Mouse (Mus musculus) midbrain, embryonic 11.5 days (tissue): Measurements from ENCODE around the gene Sdhaf4. TPM values are rescaled to one million over a fixed set of nuclear protein-coding genes. Genes with fewer than 3 reads are reported as not detected.
"Not testable (repeated sequence)": the region's sequence is repeated elsewhere in the genome, so short reads cannot be mapped to it uniquely, and the experiment has no call there.

Source experiments
- ATAC-seq: fragments of 200-750 bp; cut with Nextera tagmentation; 2 replicates; pipeline ENCODE4 v1.8.0; 2017; ENCODE audit warnings: moderate TSS enrichment, moderate library complexity; ENCODE audit not compliant: low FRiP score
- DNase-seq: peaks from one replicate; pipeline ENCODE4 v3.0.0; 2015; ENCODE audit warnings: low spot score; ENCODE audit errors: missing footprints
- H3K27ac ChIP-seq: fragments of 300-500 bp; sonication (generic); 2 replicates; pipeline ENCODE4 v1.5.1; 2014; ENCODE audit warnings: low read depth, low read length
- H3K27me3 ChIP-seq: fragments of 300-500 bp; sonication (generic); 2 replicates; pipeline ENCODE4 v1.6.1; 2014; ENCODE audit warnings: mild to moderate bottlenecking, low read length, moderate library complexity, mixed read lengths; ENCODE audit not compliant: control insufficient read depth, insufficient read depth
- H3K36me3 ChIP-seq: fragments of 300-500 bp; sonication (generic); 2 replicates; pipeline ENCODE4 v1.6.1; 2014; ENCODE audit warnings: mild to moderate bottlenecking, low read length, moderate library complexity, mixed read lengths; ENCODE audit not compliant: control insufficient read depth, insufficient read depth
- H3K4me1 ChIP-seq: fragments of 300-500 bp; sonication (generic); 2 replicates; pipeline ENCODE4 v1.6.1; 2014; ENCODE audit warnings: low read length; ENCODE audit not compliant: control insufficient read depth, insufficient read depth
- H3K4me2 ChIP-seq: fragments of 300-500 bp; sonication (generic); 2 replicates; pipeline ENCODE4 v1.6.1; 2014; ENCODE audit warnings: mild to moderate bottlenecking, moderate library complexity
- H3K4me3 ChIP-seq: fragments of 300-500 bp; sonication (generic); 2 replicates; pipeline ENCODE4 v1.5.1; 2014; ENCODE audit warnings: low read depth, low read length
- H3K9ac ChIP-seq: fragments of 300-500 bp; sonication (generic); 2 replicates; pipeline ENCODE4 v1.6.1; 2014; ENCODE audit warnings: low read length
- H3K9me3 ChIP-seq: fragments of 300-500 bp; sonication (generic); 2 replicates; pipeline ENCODE4 v1.6.1; 2016; ENCODE audit warnings: low read length; ENCODE audit not compliant: control insufficient read depth
- WGBS: fragments of 180-500 bp; shearing (Covaris S2); extraction: QIAGEN DNeasy Blood & Tissue Kit; methylation state at CpG from one replicate; pipeline ENCODE4 v1.1.7; 2014; 5-methylcytosine and 5-hydroxymethylcytosine counted together
- polyA plus RNA-seq: library from polyadenylated mRNA; unstranded; fragments of >200 nt; fragmentation: Nextera tagmentation; extraction: Ambion mirVana; gene quantifications from 2 replicates; pipeline ENCODE4 v1.2.1, GENCODE M21; 2014

Sdhaf4 gene
- polyA plus RNA-seq, 1 experiment from 2014 or later, result 95.5 TPM

DNA sequence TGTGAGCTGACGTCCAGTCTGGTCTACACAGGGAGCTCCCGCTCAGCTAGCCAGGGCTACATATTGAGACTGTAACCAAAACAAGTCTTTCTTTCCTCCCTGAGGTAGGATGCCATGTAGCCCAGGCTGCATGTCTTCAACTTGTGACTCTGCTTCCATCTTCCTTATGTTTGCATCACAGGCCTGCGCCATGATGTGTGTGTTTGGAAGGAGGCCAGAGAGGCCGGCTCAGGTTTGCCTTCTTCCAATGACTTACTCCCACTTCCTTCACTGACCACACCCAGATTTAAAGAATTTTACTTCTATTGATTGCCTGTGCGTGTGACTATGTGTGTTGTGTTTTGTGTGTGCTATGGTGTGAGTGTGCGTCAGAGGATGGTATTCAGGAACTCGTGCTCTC is 6.6 kb downstream of the Sdhaf4 start:
- Histone ChIP-seq H3K36me3 (peaks cover 11% of the 10 kb centered on the region; the same call in 1 of the 2 replicates), H3K9ac (no peak overlapping the region), H3K4me2 (no peak overlapping the region), H3K27me3 (no peaks in the 10 kb centered on the region), H3K27ac (no peak overlapping the region), H3K4me3 (no peak overlapping the region), H3K4me1 (no peaks in the 10 kb centered on the region), H3K9me3 (no peaks in the 10 kb centered on the region)
- WGBS, result 96% methylated on average over 7 of the region's 7 CpGs
- ATAC-seq, result no peak
- DNase-seq, result no peak

DNA sequence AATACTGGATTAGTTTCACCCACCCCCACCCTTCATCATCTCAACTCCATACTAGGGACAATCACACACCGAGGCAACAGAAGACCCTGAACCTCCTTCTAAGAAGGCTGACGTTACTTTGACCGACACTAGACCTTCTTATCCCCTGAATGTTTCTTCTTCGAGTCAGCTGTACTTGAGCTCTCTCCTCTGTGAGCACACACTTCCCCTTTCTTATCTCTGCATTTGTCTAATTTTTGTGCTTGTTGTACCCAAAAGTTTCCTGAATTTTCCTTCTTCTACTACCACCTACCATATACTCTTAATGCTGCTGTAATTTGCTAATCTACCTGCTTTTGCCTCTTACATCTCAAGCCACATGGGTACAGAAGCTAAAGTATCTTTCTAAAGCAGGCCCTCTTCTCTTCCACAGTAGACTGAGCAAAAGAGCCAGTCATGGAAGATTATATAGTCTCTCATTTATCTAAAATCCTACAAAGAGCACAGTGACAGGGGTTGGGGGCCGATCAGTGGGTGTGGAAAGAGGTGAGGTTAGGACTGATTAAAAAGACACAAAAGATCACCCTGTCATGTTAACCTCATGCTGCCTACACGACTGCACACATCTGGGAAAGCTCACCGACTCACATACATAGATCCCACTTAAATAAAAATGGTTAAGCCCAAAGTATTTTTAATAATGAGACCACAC is 7.2 kb downstream of the Sdhaf4 start:
- no peaks in the 10 kb centered on the region for H3K27me3 ChIP-seq
- WGBS, result 93% methylated on average over 7 of the region's 7 CpGs
- H3K9me3 ChIP-seq, result no peaks in the 10 kb centered on the region
- peaks cover 11% of the 10 kb centered on the region; the same call in 1 of the 2 replicates for H3K36me3 ChIP-seq
- no peak overlapping the region for H3K4me3 ChIP-seq
- no peak overlapping the region for H3K4me2 ChIP-seq
- no peak for DNase-seq
- H3K9ac ChIP-seq, result no peak overlapping the region
- H3K27ac ChIP-seq, result no peak overlapping the region
- no peaks in the 10 kb centered on the region for H3K4me1 ChIP-seq
- ATAC-seq, result no peak

DNA sequence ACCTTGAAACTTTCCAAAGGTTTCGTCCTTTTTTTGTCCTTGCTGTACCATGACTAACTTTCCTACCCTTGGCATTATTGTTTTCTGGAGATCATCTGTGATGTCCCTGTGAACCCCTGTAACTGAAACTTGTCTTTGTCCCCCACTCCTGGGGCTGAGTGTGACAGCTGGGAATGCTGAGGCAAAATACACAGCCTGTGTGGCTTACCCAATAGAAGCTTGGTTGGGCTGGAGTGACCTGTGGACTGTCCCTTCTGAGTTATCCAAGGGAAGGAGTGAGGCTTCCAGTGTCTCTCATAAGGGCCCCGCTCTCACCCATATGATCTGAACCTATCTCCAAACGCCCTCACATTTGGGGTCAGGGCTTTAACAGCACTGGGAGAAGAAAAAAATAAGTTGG is 8.0 kb downstream of the Sdhaf4 start:
- H3K4me2 ChIP-seq, result no peak overlapping the region
- no peaks in the 10 kb centered on the region for H3K27me3 ChIP-seq
- H3K4me3 ChIP-seq, result no peak overlapping the region
- no peaks in the 10 kb centered on the region for H3K9me3 ChIP-seq
- WGBS, result 84% methylated on average over 3 of the region's 3 CpGs
- H3K9ac ChIP-seq, result no peak overlapping the region
- H3K27ac ChIP-seq, result no peak overlapping the region
- H3K4me1 ChIP-seq, result no peaks in the 10 kb centered on the region
- H3K36me3 ChIP-seq, result peaks cover 9% of the 10 kb centered on the region; the same call in 1 of the 2 replicates
- ATAC-seq (no peak), DNase-seq (no peak)

DNA sequence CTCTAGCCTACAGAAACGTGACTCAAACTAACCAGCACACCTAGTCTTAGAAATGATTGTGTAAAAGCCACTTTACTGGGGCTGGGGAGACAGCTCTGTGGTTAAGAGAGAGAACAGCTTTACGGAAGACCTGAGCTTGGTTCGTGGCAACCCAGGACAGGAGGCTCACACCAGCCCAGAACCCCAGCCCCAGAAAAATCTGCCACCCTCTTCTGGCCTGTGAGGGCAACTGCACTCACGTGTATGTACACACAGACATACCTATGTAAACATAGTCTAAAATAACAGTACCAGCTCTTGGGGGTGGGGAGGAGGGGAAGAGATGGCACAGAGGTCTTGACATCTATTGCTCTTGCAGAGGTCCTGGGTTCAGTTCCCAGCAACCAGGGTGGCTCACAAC is 10.0 kb downstream of the Sdhaf4 start:
- H3K4me2 ChIP-seq, result no peak overlapping the region
- no peak overlapping the region for H3K4me3 ChIP-seq
- no peaks in the 10 kb centered on the region for H3K27me3 ChIP-seq
- H3K4me1 ChIP-seq, result no peaks in the 10 kb centered on the region
- H3K27ac ChIP-seq, result no peak overlapping the region
- H3K9ac ChIP-seq, result no peak overlapping the region
- ATAC-seq (no peak), DNase-seq (no peak)
- 86% methylated on average over 4 of the region's 4 CpGs for WGBS
- no peaks in the 10 kb centered on the region for H3K9me3 ChIP-seq
- H3K36me3 ChIP-seq, result 0 out of 2 replicates have a peak, but pooled peaks cover 8% of the 10 kb centered on the region

DNA sequence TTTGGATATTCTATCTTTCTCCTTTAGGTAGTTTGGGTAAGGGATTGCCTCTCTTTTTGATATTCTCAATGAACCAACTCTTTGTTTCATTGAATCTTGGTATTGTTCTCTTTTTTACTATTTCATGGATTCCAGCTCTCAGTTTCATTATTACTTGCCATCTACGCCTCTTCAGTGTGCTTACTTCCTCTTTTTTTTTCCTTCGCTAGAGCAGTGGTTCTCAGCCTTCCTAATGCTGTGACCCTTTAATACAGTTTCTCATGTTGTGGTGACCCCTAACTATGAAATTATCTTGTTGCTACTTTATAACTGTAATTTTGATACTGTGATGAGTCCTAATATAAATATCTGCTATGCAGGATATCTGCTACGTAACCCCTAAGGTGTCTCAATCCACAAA is 22.3 kb downstream of the Sdhaf4 start:
- no peak overlapping the region for H3K27ac ChIP-seq
- H3K27me3 ChIP-seq, result no peaks in the 10 kb centered on the region
- H3K4me3 ChIP-seq, result no peak overlapping the region
- H3K4me1 ChIP-seq, result no peaks in the 10 kb centered on the region
- no peak overlapping the region for H3K9ac ChIP-seq
- no peaks in the 10 kb centered on the region for H3K9me3 ChIP-seq
- DNase-seq (no peak), ATAC-seq (no peak)
- no peak overlapping the region for H3K4me2 ChIP-seq
- no peaks in the 10 kb centered on the region for H3K36me3 ChIP-seq
- 93% methylated on average over 3 of the region's 3 CpGs for WGBS

DNA sequence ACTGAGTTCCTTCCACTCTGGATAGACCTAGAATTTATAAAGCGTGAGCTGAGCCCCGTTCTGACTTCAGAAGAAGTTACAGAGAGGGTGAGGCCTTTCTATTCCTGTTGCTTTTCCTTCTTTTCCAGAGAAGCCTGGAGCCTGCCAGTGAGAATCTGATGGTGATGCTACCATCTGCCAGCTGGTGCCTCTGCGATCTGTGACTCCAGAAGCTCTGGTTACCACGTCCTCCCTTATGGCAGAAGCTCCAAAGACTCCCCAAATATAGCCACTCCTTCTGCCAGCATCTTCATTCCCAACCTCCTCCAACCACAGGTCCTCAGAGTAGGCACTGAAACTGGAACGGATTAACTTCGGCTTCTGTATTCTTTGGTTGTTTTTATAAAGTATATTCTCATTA is 27.2 kb downstream of the Sdhaf4 start:
- ATAC-seq, result no peak

DNA sequence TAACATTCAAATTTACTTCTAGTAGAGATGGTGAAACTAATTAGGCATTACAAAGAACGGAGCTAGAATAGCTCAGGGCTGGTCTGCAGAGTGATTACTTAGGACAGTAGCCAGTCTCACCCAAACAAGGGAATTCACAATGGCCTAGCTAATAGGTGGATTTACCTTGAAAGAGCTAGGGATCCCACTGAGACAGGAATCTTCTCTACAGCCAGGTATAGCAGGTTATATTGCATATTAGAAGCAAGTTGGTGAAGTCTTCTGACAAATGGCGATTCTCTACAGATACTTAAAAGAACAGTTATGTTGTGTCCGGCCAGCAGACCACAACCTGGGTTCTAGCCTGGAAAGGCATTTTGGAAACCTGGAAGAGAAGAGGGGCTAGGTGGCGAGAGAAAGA is 34.3 kb downstream of the Sdhaf4 start:
- not testable (repeated sequence) for H3K27me3 ChIP-seq, H3K4me3 ChIP-seq, H3K9me3 ChIP-seq, H3K36me3 ChIP-seq, H3K27ac ChIP-seq, H3K4me1 ChIP-seq, DNase-seq, H3K9ac ChIP-seq, ATAC-seq, H3K4me2 ChIP-seq
- 86% methylated on average over 3 of the region's 4 CpGs for WGBS

More for the DNA sequence above, 27.2 kb downstream of the Sdhaf4 start:
- H3K36me3 ChIP-seq, result no peaks in the 10 kb centered on the region
- H3K27me3 ChIP-seq, result no peaks in the 10 kb centered on the region
- no peaks in the 10 kb centered on the region for H3K4me1 ChIP-seq
- WGBS, result 84% methylated on average over 6 of the region's 6 CpGs
- no peak overlapping the region for H3K27ac ChIP-seq
- H3K4me2 ChIP-seq, result no peak overlapping the region
- H3K9ac ChIP-seq, result no peak overlapping the region
- H3K9me3 ChIP-seq, result no peaks in the 10 kb centered on the region
- H3K4me3 ChIP-seq, result no peak overlapping the region
- DNase-seq, result no peak

DNA sequence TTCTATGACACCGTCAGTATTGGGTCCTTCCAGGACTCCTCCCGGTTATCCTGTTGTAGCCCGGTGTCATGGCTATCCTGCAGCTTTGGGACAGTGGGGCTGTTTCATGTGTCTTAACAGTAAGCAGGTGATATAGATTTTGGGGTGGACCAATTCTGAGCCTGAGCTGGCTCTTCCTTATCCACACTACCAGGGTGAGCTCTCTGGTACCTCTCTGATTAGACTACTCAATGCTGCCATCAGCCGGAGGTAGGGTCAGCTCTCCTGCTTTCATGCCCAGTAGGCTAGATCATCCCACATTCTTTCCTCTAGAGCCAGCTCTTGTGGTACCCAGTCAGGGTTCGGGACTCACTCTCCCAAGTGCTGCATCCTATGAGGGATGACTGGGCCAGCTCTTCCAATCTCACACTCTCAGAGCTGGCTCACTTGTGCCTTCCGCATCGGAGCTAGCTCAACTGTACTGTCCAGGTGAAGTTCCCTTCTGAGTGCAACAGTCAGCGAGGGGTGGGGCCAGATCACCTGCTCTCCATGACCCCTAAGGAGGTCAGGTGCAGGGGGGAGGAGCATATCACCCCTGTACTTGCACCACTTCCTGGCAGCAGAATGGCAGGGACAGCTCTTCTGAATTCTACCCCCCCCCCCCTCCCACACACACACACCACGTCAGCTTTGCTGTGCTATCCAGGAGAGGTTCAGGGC is 37.3 kb downstream of the Sdhaf4 start:
- peaks cover 3% of the 10 kb centered on the region; the same call in 1 of the 2 replicates for H3K9me3 ChIP-seq
- no peaks in the 10 kb centered on the region for H3K4me1 ChIP-seq
- ATAC-seq (no peak), DNase-seq (no peak)
- no peak overlapping the region for H3K4me2 ChIP-seq
- H3K27me3 ChIP-seq, result no peaks in the 10 kb centered on the region
- H3K9ac ChIP-seq, result no peak overlapping the region
- 88% methylated on average over 8 of the region's 9 CpGs for WGBS
- no peak overlapping the region for H3K27ac ChIP-seq
- no peak overlapping the region for H3K4me3 ChIP-seq
- H3K36me3 ChIP-seq, result no peaks in the 10 kb centered on the region

DNA sequence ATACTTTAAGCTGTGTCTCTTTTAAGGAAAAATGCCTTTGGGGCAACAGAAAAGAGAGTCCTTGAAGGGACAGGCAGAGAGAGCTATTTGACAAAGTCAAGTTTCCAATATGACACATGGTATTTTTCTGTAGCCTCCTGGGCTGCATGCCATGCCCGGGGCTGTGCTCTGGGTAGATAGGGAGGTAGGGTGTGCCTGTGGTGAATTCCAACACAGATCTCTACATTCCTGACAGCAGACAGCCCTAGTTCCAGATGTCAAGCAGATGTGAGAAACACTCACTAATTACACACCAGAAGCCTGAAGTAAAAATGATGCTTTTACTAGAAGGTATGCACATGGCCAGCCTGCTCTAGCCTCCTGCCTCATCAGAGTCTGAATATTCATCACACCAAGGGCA is 39.2 kb downstream of the Sdhaf4 start:
- no peak for DNase-seq
- H3K36me3 ChIP-seq, result no peaks in the 10 kb centered on the region
- no peak overlapping the region for H3K4me2 ChIP-seq
- H3K9ac ChIP-seq, result no peak overlapping the region
- no peaks in the 10 kb centered on the region for H3K4me1 ChIP-seq
- H3K27ac ChIP-seq, result no peak overlapping the region
- no peaks in the 10 kb centered on the region for H3K27me3 ChIP-seq
- no peak overlapping the region for H3K4me3 ChIP-seq
- ATAC-seq, result no peak
- 69% methylated on average over 1 of the region's 1 CpGs for WGBS
- H3K9me3 ChIP-seq, result peaks cover 3% of the 10 kb centered on the region; the same call in 1 of the 2 replicates
